Mouse (Mus musculus) CH12.LX (cell line): ENCODE data around the gene Tmem132d. TPM values are rescaled to one million over a fixed set of nuclear protein-coding genes. Genes with fewer than 3 reads are reported as not detected.

Source experiments
- DNase-seq: peaks from one replicate; pipeline ENCODE4 v3.0.0-alpha.2; 2013; ENCODE audit errors: extremely low read depth
- H3K27ac ChIP-seq: 2 replicates; pipeline ENCODE4 v1.5.1; 2012; ENCODE audit warnings: low read depth, mild to moderate bottlenecking, control low read depth, moderate library complexity; ENCODE audit not compliant: insufficient read depth
- H3K27me3 ChIP-seq: replicated peaks from 2 replicates; pipeline ENCODE3; 2012; ENCODE audit warnings: inconsistent platforms
- H3K36me3 ChIP-seq, 2 experiments: replicated peaks in 1 of 2; 2 replicates each; pipeline versions ENCODE3 to v1.6.1; 2012; ENCODE audit warnings: inconsistent platforms in 1 of 2, low read length in 1 of 2, mild to moderate bottlenecking in 1 of 2, mixed read lengths in 1 of 2, moderate library complexity in 1 of 2; ENCODE audit not compliant: control insufficient read depth in 1 of 2, insufficient read depth in 1 of 2
- H3K4me1 ChIP-seq, 2 experiments: 2 replicates each; pipeline ENCODE4 v1.6.1; 2012; ENCODE audit warnings: inconsistent platforms in 1 of 2, moderate library complexity in 1 of 2; ENCODE audit not compliant: insufficient read depth in 2 of 2, control insufficient read depth in 1 of 2
- H3K4me2 ChIP-seq: 2 replicates; pipeline ENCODE4 v1.6.1; 2012; ENCODE audit warnings: low read depth, mild to moderate bottlenecking, control low read depth; ENCODE audit not compliant: poor library complexity, insufficient read depth, severe bottlenecking
- H3K4me3 ChIP-seq, 3 experiments: fragments of 150-350 bp in 1 of 3; sonication (generic) in 1 of 3; replicated peaks in 1 of 3; 2 replicates each; pipeline versions ENCODE3 to v1.5.1; 2011 to 2012; ENCODE audit warnings: low read depth in 2 of 3, low read length in 2 of 3, mild to moderate bottlenecking in 2 of 3, moderate library complexity in 2 of 3, control low read depth in 1 of 3, improper control_type of control experiment in 1 of 3, inconsistent platforms in 1 of 3, mixed read lengths in 1 of 3; ENCODE audit not compliant: poor library complexity in 1 of 3
- H3K79me2 ChIP-seq: replicated peaks from 2 replicates; pipeline ENCODE4 v1.6.1; 2012; ENCODE audit warnings: mild to moderate bottlenecking, moderate library complexity; ENCODE audit not compliant: control insufficient read depth, poor library complexity, insufficient read depth, severe bottlenecking; ENCODE audit errors: extremely low read depth
- H3K9ac ChIP-seq: 2 replicates; pipeline ENCODE4 v1.6.1; 2012; ENCODE audit warnings: low read depth, mild to moderate bottlenecking, control low read depth, moderate library complexity; ENCODE audit not compliant: insufficient read depth
- H3K9me3 ChIP-seq: replicated peaks from 2 replicates; pipeline ENCODE3; 2012; ENCODE audit warnings: low read length, inconsistent platforms, mixed read lengths
- CHD2 ChIP-seq: IDR thresholded peaks from 2 replicates; pipeline ENCODE4 v1.6.1; 2011; ENCODE audit warnings: low read length, improper control_type of control experiment
- HCFC1 ChIP-seq: IDR thresholded peaks from 2 replicates; pipeline ENCODE4 v1.6.1; 2012; ENCODE audit warnings: low read depth, mild to moderate bottlenecking, inconsistent platforms, low read length, improper control_type of control experiment
- MAX ChIP-seq: IDR thresholded peaks from 2 replicates; pipeline ENCODE4 v1.6.1; 2011; ENCODE audit warnings: low read length, improper control_type of control experiment
- NELFE ChIP-seq: IDR thresholded peaks from 2 replicates; pipeline ENCODE4 v1.6.1; 2011; ENCODE audit warnings: low read depth, low read length, improper control_type of control experiment
- PAX5 ChIP-seq: IDR thresholded peaks from 2 replicates; pipeline ENCODE4 v1.6.1; 2012; ENCODE audit warnings: low read length, inconsistent platforms, mixed read lengths
- POLR2AphosphoS2 ChIP-seq: IDR thresholded peaks from 2 replicates; pipeline ENCODE4 v1.6.1; 2011; ENCODE audit warnings: low read depth, low read length, improper control_type of control experiment
- RAD21 ChIP-seq: IDR thresholded peaks from 2 replicates; pipeline ENCODE4 v1.6.1; 2011; ENCODE audit warnings: low read depth, mild to moderate bottlenecking, low read length, improper control_type of control experiment, moderate library complexity
- SMC3 ChIP-seq: IDR thresholded peaks from 2 replicates; pipeline ENCODE4 v1.6.1; 2011; ENCODE audit warnings: low read depth, low read length, improper control_type of control experiment
- TBP ChIP-seq: conservative IDR thresholded peaks from 2 replicates; pipeline ENCODE4 v1.6.1; 2011; ENCODE audit warnings: low read depth, low read length, improper control_type of control experiment
- TCF12 ChIP-seq: IDR thresholded peaks from 2 replicates; pipeline ENCODE4 v1.6.1; 2014; ENCODE audit warnings: low read depth, mild to moderate bottlenecking, inconsistent platforms, low read length, improper control_type of control experiment
- USF1 ChIP-seq: IDR thresholded peaks from 2 replicates; pipeline ENCODE4 v1.6.1; 2014; ENCODE audit warnings: low read depth, mild to moderate bottlenecking, inconsistent platforms, low read length, improper control_type of control experiment
- USF2 ChIP-seq: conservative IDR thresholded peaks from 2 replicates; pipeline ENCODE4 v1.6.1; 2011; ENCODE audit warnings: low read depth, low read length, improper control_type of control experiment
- ZC3H11A ChIP-seq: IDR thresholded peaks from 2 replicates; pipeline ENCODE4 v1.6.1; 2012; ENCODE audit warnings: low read depth, mild to moderate bottlenecking, inconsistent platforms, low read length, improper control_type of control experiment
- ZKSCAN1 ChIP-seq: IDR thresholded peaks from 2 replicates; pipeline ENCODE4 v1.6.1; 2012; ENCODE audit warnings: low read depth, inconsistent platforms, low read length, improper control_type of control experiment, borderline replicate concordance
- dilution Hi-C: fragments of 300-500 bp; cut with MboI; formaldehyde crosslinking; loops from 2 replicates; pipeline ENCODE4 v1.14.3; 2020; ENCODE audit warnings: low sequenced_read_pairs; ENCODE audit not compliant: extremely low pct_unique_long_range_greater_than_20kb, extremely low pct_ligation_motif_present
- in situ Hi-C: fragments of 300-500 bp; cut with MboI; formaldehyde crosslinking; loops from 3 replicates; pipeline ENCODE4 v1.14.3; 2019; ENCODE audit warnings: low sequenced_read_pairs, low pct_ligation_motif_present, low pct_unique_long_range_greater_than_20kb, mixed read lengths
- polyA plus RNA-seq: library from polyadenylated mRNA; unstranded; fragments of >175 nt; gene quantifications from 2 replicates; pipeline ENCODE4 v1.2.1, GENCODE M21; 2012; ENCODE audit warnings: low read depth; ENCODE audit not compliant: insufficient read length
- total RNA-seq, 2 experiments: library from RNA; depleted of rRNA; stranded (reverse); fragments of 300-350 nt in 1 of 2; fragments of >200 nt in 1 of 2; gene quantifications; 2 replicates each; pipeline ENCODE4 v1.2.3; 2012 to 2014

The Tmem132d gene
- total and polyA plus RNA-seq, 3 experiments, result not detected

GRCm38 (mm10) chr5:127924106-127924505, 508.8 kb downstream of the Tmem132d start:
- no peaks in the 10 kb centered on the region for H3K4me1 ChIP-seq
- dilution Hi-C loops, result no loop called here
- no peak for TF ChIP-seq CHD2
- no peak for TF ChIP-seq SMC3
- TF ChIP-seq, all 38 proteins: peak for 0
- Histone ChIP-seq H3K4me3 (no peak overlapping the region), H3K79me2 (no peaks in the 10 kb centered on the region), H3K9me3 (peaks cover 72% of the 10 kb centered on the region), H3K36me3 (no peaks in the 10 kb centered on the region), H3K27me3 (no peaks in the 10 kb centered on the region), H3K4me2 (no peak overlapping the region), H3K27ac (no peak overlapping the region), H3K9ac (no peak overlapping the region)
- no peak for DNase-seq
- in situ Hi-C loops, result no loop called here

- TF ChIP-seq NELFE (no peak), HCFC1 (no peak), TBP (no peak), ZC3H11A (no peak), ZKSCAN1 (no peak), PAX5 (no peak), USF1 (no peak), POLR2AphosphoS2 (no peak), MAX (no peak), SMC3 (no peak), TCF12 (no peak), USF2 (no peak)
- H3K79me2 ChIP-seq, result no peaks in the 10 kb centered on the region
- H3K4me3 ChIP-seq, result no peak overlapping the region
- no peaks in the 10 kb centered on the region for H3K36me3 ChIP-seq
- peaks cover 87% of the 10 kb centered on the region for H3K9me3 ChIP-seq
- H3K4me2 ChIP-seq, result no peak overlapping the region
- H3K27ac ChIP-seq, result no peak overlapping the region
- no peaks in the 10 kb centered on the region for H3K27me3 ChIP-seq
- dilution Hi-C loops, result no loop called here
- H3K9ac ChIP-seq, result no peak overlapping the region
- DNase-seq, result no peak
- in situ Hi-C loops, result no loop called here
- no peaks in the 10 kb centered on the region for H3K4me1 ChIP-seq
These were observed 513.7 kb downstream of the Tmem132d start for GRCm38 (mm10) chr5:127919171-127919570.

GRCm38 (mm10) chr5:127918376-127918775, 514.5 kb downstream of the Tmem132d start:
- peaks cover 89% of the 10 kb centered on the region for H3K9me3 ChIP-seq
- dilution Hi-C loops, result no loop called here
- no peaks in the 10 kb centered on the region for H3K36me3 ChIP-seq
- no peak for DNase-seq
- no peak overlapping the region for H3K4me2 ChIP-seq
- no peaks in the 10 kb centered on the region for H3K79me2 ChIP-seq
- no peaks in the 10 kb centered on the region for H3K27me3 ChIP-seq
- no peak overlapping the region for H3K9ac ChIP-seq
- in situ Hi-C loops, result no loop called here
- no peak overlapping the region for H3K27ac ChIP-seq
- no peaks in the 10 kb centered on the region for H3K4me1 ChIP-seq
- TF ChIP-seq TCF12, result no peak
- TF ChIP-seq USF1, result no peak
- TF ChIP-seq RAD21, result no peak
- no peak for TF ChIP-seq MAX
- no peak overlapping the region for H3K4me3 ChIP-seq
